Mouse (Mus musculus) C2C12 (cell line): ENCODE results near the gene Map3k7cl.

Experiments
- CEBPB ChIP-seq: IDR thresholded peaks from one replicate; pipeline ENCODE4 v1.6.1; 2011; ENCODE audit warnings: low read depth, mild to moderate bottlenecking, control low read depth, moderate library complexity
- CTCF ChIP-seq: IDR thresholded peaks from one replicate; pipeline ENCODE4 v1.5.1; 2011; ENCODE audit not compliant: control insufficient read depth, insufficient read depth, insufficient read length

- no peak for TF ChIP-seq CEBPB
- no peak for TF ChIP-seq CTCF
Observed at GRCm38 (mm10) chr16:87626696-87627095, 73.6 kb downstream of the Map3k7cl start.
